Mouse (Mus musculus) ES-Bruce4 (cell line): ENCODE measurements at regions not wholly inside any gene's neighbourhood (a gene's known extent, or its start where the extent isn't known, plus 50 kb on each side); places are given as distances from the start of the nearest gene placed in this dataset.

Source experiments
- CTCF ChIP-seq: IDR thresholded peaks from one replicate; pipeline ENCODE4 v1.8.1; 2011; ENCODE audit warnings: low read depth, low read length
- EP300 ChIP-seq: IDR thresholded peaks from 2 replicates; pipeline ENCODE4 v1.6.1; 2011; ENCODE audit warnings: low read depth, low read length; ENCODE audit not compliant: insufficient read depth
- POLR2A ChIP-seq: IDR thresholded peaks from one replicate; pipeline ENCODE4 v1.8.1; 2011; ENCODE audit warnings: low read length; ENCODE audit not compliant: insufficient read depth

DNA sequence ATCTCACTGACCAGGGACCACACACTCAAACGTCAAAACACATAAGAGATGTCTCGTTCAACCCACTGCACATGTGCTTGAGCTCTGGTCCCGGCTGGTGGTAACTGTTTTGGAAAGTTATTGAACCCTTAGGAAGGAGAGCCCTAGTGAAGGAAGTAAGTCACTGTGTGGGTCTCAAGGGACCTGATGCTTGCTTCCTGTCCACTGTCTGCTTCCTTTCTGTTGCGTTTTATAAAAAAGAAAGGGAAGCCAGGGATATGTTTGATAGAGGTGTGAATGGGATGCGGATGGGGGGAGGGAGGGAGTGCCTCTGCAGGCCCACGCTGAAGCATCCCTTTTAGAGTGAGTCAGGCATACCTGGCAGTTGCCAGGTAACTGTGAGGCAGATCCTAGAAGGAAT is 121.6 kb downstream of the Rassf10 start:
- TF ChIP-seq CTCF (no peak), POLR2A (no peak), EP300 (no peak)
